Mouse (Mus musculus) myocyte (in vitro differentiated cells): ENCODE results near the gene Eif4g3. TPM values are rescaled to one million over a fixed set of nuclear protein-coding genes. Genes with fewer than 3 reads are reported as not detected.

ENCODE experiments used
- H3K27me3 ChIP-seq: one replicate; pipeline ENCODE4 v1.6.1; 2011; ENCODE audit not compliant: control insufficient read depth, insufficient read depth, insufficient read length
- H3K36me3 ChIP-seq: one replicate; pipeline ENCODE4 v1.6.1; 2011; ENCODE audit not compliant: control insufficient read depth, insufficient read depth
- H3K4me2 ChIP-seq: one replicate; pipeline ENCODE4 v1.6.1; 2011; ENCODE audit warnings: low read depth, control low read depth
- H3K4me3 ChIP-seq: one replicate; pipeline ENCODE4 v1.5.1; 2011; ENCODE audit warnings: mild to moderate bottlenecking, control low read depth, moderate library complexity
- H3K79me2 ChIP-seq: one replicate; pipeline ENCODE4 v1.6.1; 2011; ENCODE audit not compliant: control insufficient read depth, insufficient read depth
- H3ac ChIP-seq: one replicate; pipeline ENCODE4 v1.6.1; 2011; ENCODE audit not compliant: control insufficient read depth, insufficient read length
- CEBPB ChIP-seq: IDR thresholded peaks from 2 replicates; pipeline ENCODE4 v1.6.1; 2011; ENCODE audit warnings: mild to moderate bottlenecking, moderate library complexity; ENCODE audit not compliant: poor library complexity, insufficient read depth, severe bottlenecking
- E2F4 ChIP-seq: IDR thresholded peaks from one replicate; pipeline ENCODE4 v1.6.1; 2011; ENCODE audit warnings: mild to moderate bottlenecking, control low read depth, moderate library complexity; ENCODE audit not compliant: insufficient read depth
- MAX ChIP-seq: IDR thresholded peaks from one replicate; pipeline ENCODE4 v1.6.1; 2011; ENCODE audit warnings: low read depth, mild to moderate bottlenecking, control low read depth
- MYOD1 ChIP-seq, 3 experiments: IDR thresholded peaks; one replicate each; pipeline ENCODE4 v1.6.1; 2011; ENCODE audit warnings: control low read depth in 2 of 3, low read depth in 2 of 3, mild to moderate bottlenecking in 2 of 3, moderate library complexity in 1 of 3; ENCODE audit not compliant: insufficient read length in 2 of 3, control insufficient read depth in 1 of 3
- MYOG ChIP-seq, 3 experiments: IDR thresholded peaks; one replicate each; pipeline ENCODE4 v1.6.1; 2011; ENCODE audit warnings: control low read depth in 2 of 3, low read depth in 2 of 3, mild to moderate bottlenecking in 2 of 3; ENCODE audit not compliant: insufficient read length in 2 of 3, control insufficient read depth in 1 of 3, insufficient read depth in 1 of 3
- POLR2A ChIP-seq: IDR thresholded peaks from one replicate; pipeline ENCODE4 v1.6.1; 2011; ENCODE audit warnings: low read depth, mild to moderate bottlenecking, control low read depth, moderate library complexity; ENCODE audit not compliant: insufficient read length
- POLR2AphosphoS2 ChIP-seq: IDR thresholded peaks from one replicate; pipeline ENCODE4 v1.6.1; 2011; ENCODE audit warnings: low read depth, control low read depth; ENCODE audit not compliant: insufficient read length
- REST ChIP-seq: IDR thresholded peaks from one replicate; pipeline ENCODE4 v1.6.1; 2011; ENCODE audit warnings: mild to moderate bottlenecking, control low read depth, moderate library complexity; ENCODE audit not compliant: insufficient read depth, insufficient read length
- SRF ChIP-seq: IDR thresholded peaks from one replicate; pipeline ENCODE4 v1.6.1; 2011; ENCODE audit warnings: low read depth; ENCODE audit not compliant: control insufficient read depth, insufficient read length
- TCF12 ChIP-seq: IDR thresholded peaks from one replicate; pipeline ENCODE4 v1.6.1; 2011; ENCODE audit warnings: mild to moderate bottlenecking, control low read depth; ENCODE audit not compliant: poor library complexity, insufficient read depth, severe bottlenecking
- TCF3 ChIP-seq: IDR thresholded peaks from one replicate; pipeline ENCODE4 v1.6.1; 2011; ENCODE audit warnings: low read depth, control low read depth; ENCODE audit not compliant: insufficient read length
- USF1 ChIP-seq: IDR thresholded peaks from one replicate; pipeline ENCODE4 v1.6.1; 2011; ENCODE audit warnings: low read depth, mild to moderate bottlenecking, control low read depth, moderate library complexity
- polyA plus RNA-seq: library from polyadenylated mRNA; unstranded; fragments of >200 nt; fragmentation: generic; extraction: Trizol; gene quantifications from one replicate; pipeline ENCODE4 v1.2.1, GENCODE M21; 2012; ENCODE audit warnings: missing spikeins

The Eif4g3 gene
- polyA plus RNA-seq, 1 experiment = 32.9 TPM

DNA sequence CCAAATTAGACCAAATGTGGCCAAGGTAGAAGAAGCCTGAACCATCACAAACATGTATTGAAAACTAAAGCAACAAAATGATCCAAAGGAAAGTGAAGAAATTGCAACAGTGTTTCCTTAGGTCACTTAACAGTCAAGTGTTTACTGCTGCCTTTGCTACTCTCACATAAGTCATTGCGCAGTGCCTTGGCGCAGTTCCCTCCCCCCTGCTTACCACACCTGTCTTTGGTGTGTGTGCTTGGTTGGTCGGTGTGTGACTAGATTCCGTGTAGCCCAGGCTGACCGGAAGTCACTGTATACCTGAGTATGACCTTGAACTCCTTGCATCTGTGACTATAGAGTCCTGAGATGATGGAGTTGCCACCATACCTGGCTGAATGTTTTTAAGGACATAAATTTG, 186.6 kb downstream of the Eif4g3 start:
- Histone ChIP-seq H3K27me3 (no peaks in the 10 kb centered on the region), H3K4me2 (no peak overlapping the region), H3K4me3 (no peak overlapping the region), H3ac (no peak overlapping the region), H3K79me2 (no peaks in the 10 kb centered on the region), H3K36me3 (peaks cover 42% of the 10 kb centered on the region)
- no peak for TF ChIP-seq REST
- TF ChIP-seq E2F4 = no peak
- TF ChIP-seq CEBPB = no peak
- TF ChIP-seq USF1 = no peak
- no peak for TF ChIP-seq MYOD1 (IDR thresholded peaks at IDR 0.05; ENCODE audit: control insufficient read depth in 1 of 3, insufficient read length in 2 of 3, low read depth in 2 of 3)
- TF ChIP-seq TCF12 = no peak
- TF ChIP-seq MYOG (IDR thresholded peaks at IDR 0.05; ENCODE audit: control insufficient read depth in 1 of 3, insufficient read depth in 1 of 3, insufficient read length in 2 of 3, low read depth in 2 of 3) = no peak
- TF ChIP-seq POLR2A = no peak
- TF ChIP-seq SRF = no peak
- TF ChIP-seq POLR2AphosphoS2 = no peak
- no peak for TF ChIP-seq MAX
- TF ChIP-seq TCF3 = no peak

DNA sequence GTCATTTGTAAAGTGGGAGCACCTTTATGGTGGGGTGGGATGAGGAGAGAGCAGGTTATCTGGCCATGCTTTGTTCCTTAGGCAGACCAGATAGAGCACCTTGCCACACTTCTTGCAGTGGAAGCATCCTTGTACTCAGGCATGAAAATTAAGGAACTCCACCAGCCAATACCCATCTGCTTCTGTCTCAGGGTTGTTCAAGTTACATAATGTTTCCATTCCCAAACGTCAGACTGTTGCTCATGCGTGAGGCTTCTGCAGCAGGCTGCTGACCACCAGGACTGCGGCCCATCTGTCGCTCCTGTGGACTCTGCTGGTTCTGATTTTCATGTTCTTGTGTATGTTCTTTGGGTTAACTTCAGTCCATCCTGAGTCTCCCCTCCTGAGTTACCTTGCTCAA, 187.9 kb downstream of the Eif4g3 start:
- Histone ChIP-seq H3ac (no peak overlapping the region), H3K79me2 (no peaks in the 10 kb centered on the region), H3K4me2 (no peak overlapping the region), H3K36me3 (peaks cover 34% of the 10 kb centered on the region), H3K4me3 (no peak overlapping the region), H3K27me3 (no peaks in the 10 kb centered on the region)
- no peak for TF ChIP-seq MYOG (IDR thresholded peaks at IDR 0.05; ENCODE audit: control insufficient read depth in 1 of 3, insufficient read depth in 1 of 3, insufficient read length in 2 of 3, low read depth in 2 of 3)
- no peak for TF ChIP-seq POLR2AphosphoS2
- no peak for TF ChIP-seq MYOD1 (IDR thresholded peaks at IDR 0.05; ENCODE audit: control insufficient read depth in 1 of 3, insufficient read length in 2 of 3, low read depth in 2 of 3)
- TF ChIP-seq TCF3 = no peak
- TF ChIP-seq TCF12 = no peak
- TF ChIP-seq CEBPB = no peak
- TF ChIP-seq SRF = no peak
- no peak for TF ChIP-seq USF1
- TF ChIP-seq REST = no peak
- no peak for TF ChIP-seq POLR2A
- TF ChIP-seq MAX = no peak
- no peak for TF ChIP-seq E2F4

DNA sequence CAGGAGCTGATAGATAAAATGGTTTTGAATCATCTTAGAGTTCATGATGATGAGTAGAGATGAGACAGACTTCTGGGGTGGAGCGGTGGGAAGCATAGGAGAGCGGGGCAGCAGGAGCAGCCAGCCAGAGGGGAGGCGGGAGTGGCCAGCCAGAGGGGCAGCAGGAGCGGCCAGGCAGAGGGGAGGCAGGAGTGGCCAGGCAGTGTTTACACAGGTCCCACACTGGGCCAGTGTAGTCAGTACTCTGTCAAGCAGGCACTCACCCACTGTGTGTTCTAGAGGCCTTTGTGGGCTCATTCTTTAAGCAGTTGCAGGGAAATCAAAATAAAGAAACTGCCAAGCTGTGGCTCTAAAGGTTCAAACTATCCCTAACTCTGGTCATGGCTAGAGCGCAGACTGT, 191.2 kb downstream of the Eif4g3 start:
- Histone ChIP-seq H3K4me3 (no peak overlapping the region), H3K27me3 (no peaks in the 10 kb centered on the region), H3K4me2 (no peak overlapping the region), H3K36me3 (peaks cover 31% of the 10 kb centered on the region), H3ac (no peak overlapping the region), H3K79me2 (no peaks in the 10 kb centered on the region)
- no peak for TF ChIP-seq CEBPB
- no peak for TF ChIP-seq SRF
- TF ChIP-seq POLR2AphosphoS2 = no peak
- no peak for TF ChIP-seq MYOG (IDR thresholded peaks at IDR 0.05; ENCODE audit: control insufficient read depth in 1 of 3, insufficient read depth in 1 of 3, insufficient read length in 2 of 3, low read depth in 2 of 3)
- TF ChIP-seq TCF3 = no peak
- TF ChIP-seq TCF12 = no peak
- TF ChIP-seq MYOD1 (IDR thresholded peaks at IDR 0.05; ENCODE audit: control insufficient read depth in 1 of 3, insufficient read length in 2 of 3, low read depth in 2 of 3) = no peak
- TF ChIP-seq E2F4 = no peak
- no peak for TF ChIP-seq POLR2A
- no peak for TF ChIP-seq USF1

DNA sequence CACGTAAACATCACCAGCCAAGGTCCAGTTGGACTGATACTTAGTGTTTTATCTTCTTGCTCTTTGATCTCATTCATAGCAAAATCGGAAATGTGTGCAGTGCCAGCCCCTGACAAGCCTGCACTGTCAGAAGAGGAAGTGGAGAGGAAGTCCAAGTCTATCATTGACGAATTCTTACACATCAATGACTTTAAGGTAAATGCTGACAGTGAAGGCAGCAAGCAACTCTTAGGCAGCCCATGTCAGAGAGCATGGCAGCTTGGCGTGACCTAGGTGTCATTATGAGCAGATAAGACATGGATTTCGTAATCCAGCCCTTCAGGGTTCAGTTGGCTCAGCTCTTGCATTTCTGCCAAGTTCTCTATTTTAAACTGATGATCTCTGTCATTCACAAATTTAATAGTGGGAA, 191.8 kb downstream of the Eif4g3 start:
- H3K27me3 ChIP-seq = no peaks in the 10 kb centered on the region
- no peak overlapping the region for H3ac ChIP-seq
- H3K4me2 ChIP-seq = no peak overlapping the region
- peaks cover 36% of the 10 kb centered on the region for H3K36me3 ChIP-seq
- no peaks in the 10 kb centered on the region for H3K79me2 ChIP-seq
- H3K4me3 ChIP-seq = no peak overlapping the region
- TF ChIP-seq MAX = no peak
- TF ChIP-seq MYOD1 (IDR thresholded peaks at IDR 0.05; ENCODE audit: control insufficient read depth in 1 of 3, insufficient read length in 2 of 3, low read depth in 2 of 3) = no peak
- no peak for TF ChIP-seq CEBPB
- no peak for TF ChIP-seq TCF12
- no peak for TF ChIP-seq POLR2AphosphoS2
- TF ChIP-seq REST = no peak
- no peak for TF ChIP-seq POLR2A
- no peak for TF ChIP-seq MYOG (IDR thresholded peaks at IDR 0.05; ENCODE audit: control insufficient read depth in 1 of 3, insufficient read depth in 1 of 3, insufficient read length in 2 of 3, low read depth in 2 of 3)
- TF ChIP-seq SRF = no peak
- no peak for TF ChIP-seq E2F4

DNA sequence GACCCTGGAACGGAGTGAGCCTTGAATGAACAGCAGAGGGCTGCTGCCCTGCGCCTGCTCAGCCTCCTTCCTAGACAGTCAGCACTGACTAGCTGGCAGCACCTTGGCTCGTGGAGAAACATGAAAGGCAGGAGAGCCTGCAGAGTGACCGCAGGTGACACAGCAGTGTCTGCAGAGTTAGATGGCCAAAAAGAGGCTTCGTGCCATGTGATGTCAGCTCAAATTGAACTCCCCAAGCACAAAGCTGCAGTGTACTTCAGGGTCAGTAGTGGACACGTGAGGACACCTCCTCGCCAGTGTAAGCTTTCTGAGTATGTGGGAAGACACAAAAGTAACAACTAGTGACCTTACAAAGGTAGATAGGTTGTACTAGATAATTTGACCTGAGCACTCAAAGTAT, 193.1 kb downstream of the Eif4g3 start:
- H3K4me2 ChIP-seq = no peak overlapping the region
- H3K27me3 ChIP-seq = no peaks in the 10 kb centered on the region
- no peak overlapping the region for H3ac ChIP-seq
- no peak overlapping the region for H3K4me3 ChIP-seq
- TF ChIP-seq REST (no peak), POLR2AphosphoS2 (no peak), E2F4 (no peak), MAX (no peak), TCF12 (no peak)
- no peaks in the 10 kb centered on the region for H3K79me2 ChIP-seq
- H3K36me3 ChIP-seq = peaks cover 40% of the 10 kb centered on the region
